Mouse (Mus musculus) embryonic fibroblast, embryonic 13.5 days (primary cell): ENCODE data around the gene Aip.

ENCODE experiments used
- CTCF ChIP-seq: IDR thresholded peaks from 2 replicates; pipeline ENCODE4 v1.5.1; 2011; ENCODE audit warnings: mild to moderate bottlenecking, control low read depth, low read length, moderate library complexity, borderline replicate concordance; ENCODE audit not compliant: insufficient read depth
- POLR2A ChIP-seq: IDR thresholded peaks from 2 replicates; pipeline ENCODE4 v1.6.1; 2011; ENCODE audit warnings: low read depth, mild to moderate bottlenecking, control low read depth, low read length, moderate library complexity

DNA sequence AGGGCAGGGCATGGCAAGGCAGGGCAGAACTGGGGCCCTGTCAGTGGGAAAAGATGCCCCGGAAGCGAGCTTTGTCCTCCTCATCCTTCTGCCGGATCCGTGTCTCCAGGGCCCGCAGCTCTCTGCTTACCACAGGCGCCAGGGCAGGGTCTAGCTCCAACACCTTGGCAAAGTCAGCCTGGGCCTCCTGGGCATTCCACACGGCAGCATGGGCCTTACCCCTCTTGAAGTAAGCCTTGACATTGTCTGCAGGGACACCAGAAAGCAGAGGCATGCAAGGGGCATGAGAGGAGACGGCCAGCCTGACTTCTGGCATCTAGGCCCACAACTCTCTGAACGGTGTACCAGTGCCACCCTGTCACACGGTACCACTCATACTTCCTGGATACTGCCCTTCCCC is 11.1 kb downstream of the Aip start:
- no peak for TF ChIP-seq CTCF
- no peak for TF ChIP-seq POLR2A
